Mouse (Mus musculus) heart, postnatal 0 days (tissue): Measurements from ENCODE around the gene Cntn4.

Experiments used
- CTCF ChIP-seq: IDR thresholded peaks from 2 replicates; pipeline ENCODE4 v1.5.1; 2016; ENCODE audit warnings: antibody characterized with exemption, control low read depth, low read depth
- EP300 ChIP-seq: IDR thresholded peaks from 2 replicates; pipeline ENCODE4 v1.6.1; 2016; ENCODE audit warnings: antibody characterized with exemption, low read depth

GRCm38 (mm10) chr6:106387833-106388406, 710.5 kb downstream of the Cntn4 start:
- no peak for TF ChIP-seq CTCF
- no peak for TF ChIP-seq EP300
